Mouse (Mus musculus) fibroblast of lung, adult 2 months (primary cell): Measurements from ENCODE around the gene Cacna1i.

Experiments used
- DNase-seq: peaks from one replicate; pipeline ENCODE4 v3.0.0-alpha.2; 2011; ENCODE audit warnings: low read depth

Gene Cacna1i

GRCm38 (mm10) chr15:80327743-80328540 lies 40.9 kb downstream of the Cacna1i start:
- no peak for DNase-seq

- no peak for DNase-seq
These were observed 43.2 kb downstream of the Cacna1i start for GRCm38 (mm10) chr15:80330276-80330675.

GRCm38 (mm10) chr15:80334766-80335165 lies 47.7 kb downstream of the Cacna1i start:
- DNase-seq, result no peak

GRCm38 (mm10) chr15:80335196-80335595 lies 48.2 kb downstream of the Cacna1i start:
- DNase-seq, result no peak

GRCm38 (mm10) chr15:80340348-80340747 lies 53.3 kb downstream of the Cacna1i start:
- DNase-seq, result no peak

- no peak for DNase-seq
These were observed 55.4 kb downstream of the Cacna1i start for GRCm38 (mm10) chr15:80342394-80342793.

- DNase-seq, result no peak
These were observed 56.0 kb downstream of the Cacna1i start for GRCm38 (mm10) chr15:80343031-80343430.

- no peak for DNase-seq
These were observed 56.7 kb downstream of the Cacna1i start for GRCm38 (mm10) chr15:80343731-80344130.

GRCm38 (mm10) chr15:80346510-80346909 lies 59.5 kb downstream of the Cacna1i start:
- no peak for DNase-seq

GRCm38 (mm10) chr15:80350431-80350830 lies 63.4 kb downstream of the Cacna1i start:
- peak; percentile 63 for DNase-seq

- no peak for DNase-seq
These were observed 71.8 kb downstream of the Cacna1i start for GRCm38 (mm10) chr15:80358798-80359197.

GRCm38 (mm10) chr15:80361780-80362508 lies 74.9 kb downstream of the Cacna1i start:
- DNase-seq, result no peak

- DNase-seq, result no peak
These were observed 75.6 kb downstream of the Cacna1i start for GRCm38 (mm10) chr15:80362509-80363172.

- no peak for DNase-seq
These were observed 77.0 kb downstream of the Cacna1i start for GRCm38 (mm10) chr15:80363821-80364715.

GRCm38 (mm10) chr15:80366899-80367298 lies 79.9 kb downstream of the Cacna1i start:
- DNase-seq, result no peak

GRCm38 (mm10) chr15:80373219-80373964 lies 86.4 kb downstream of the Cacna1i start:
- DNase-seq, result no peak

GRCm38 (mm10) chr15:80374854-80375253 lies 87.8 kb downstream of the Cacna1i start:
- no peak for DNase-seq

- DNase-seq, result no peak
These were observed 100.1 kb downstream of the Cacna1i start for GRCm38 (mm10) chr15:80387185-80387584.

GRCm38 (mm10) chr15:80391791-80392190 lies 104.8 kb downstream of the Cacna1i start:
- no peak for DNase-seq

- DNase-seq, result no peak
These were observed 108.0 kb downstream of the Cacna1i start for GRCm38 (mm10) chr15:80395035-80395434.

- DNase-seq, result no peak
These were observed 112.4 kb downstream of the Cacna1i start for GRCm38 (mm10) chr15:80399451-80399850.
